Mouse (Mus musculus): ENCODE results near the gene Srp14. TPM values are rescaled to one million over a fixed set of nuclear protein-coding genes. Genes with fewer than 3 reads are reported as not detected.

Gene Srp14
- polyA plus RNA-seq, 1 experiment from 2014 or later = 312 TPM

DNA sequence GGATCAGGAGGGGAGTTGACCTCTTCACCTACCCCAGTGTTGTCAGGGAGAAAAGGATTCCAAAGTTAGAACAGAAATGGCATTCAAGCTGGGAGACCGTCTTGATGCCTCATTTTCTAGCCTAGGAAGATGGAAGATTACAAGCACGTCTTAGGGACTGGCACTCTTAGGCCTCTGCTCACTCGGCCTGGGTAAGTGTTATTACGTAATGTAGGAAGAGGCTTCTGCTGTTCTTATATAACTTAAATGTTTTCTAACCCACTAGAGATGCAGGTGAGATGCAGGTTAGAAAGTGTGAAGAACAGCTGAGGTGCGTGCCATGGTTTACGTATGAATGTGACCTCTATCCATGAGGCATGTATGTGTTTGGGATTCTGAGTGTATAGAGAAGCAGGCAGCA, 51.2 kb downstream of the Srp14 start:
- peaks cover 15% of the 10 kb centered on the region for H3K36me3 ChIP-seq (ENCODE audit: control insufficient read depth, insufficient read depth, low read length)
- ATAC-seq = no peak
- no peak overlapping the region for H3K4me3 ChIP-seq (ENCODE audit: low read depth, low read length)
- H3K4me1 ChIP-seq (ENCODE audit: control insufficient read depth, insufficient read depth, low read length) = no peaks in the 10 kb centered on the region
- WGBS = 82% methylated on average over 6 of the region's 6 CpGs
- no peak overlapping the region for H3K27ac ChIP-seq (ENCODE audit: low read length)
- no peaks in the 10 kb centered on the region for H3K27me3 ChIP-seq (ENCODE audit: control insufficient read depth, insufficient read depth, low read depth, low read length)
- H3K9ac ChIP-seq (ENCODE audit: low read depth, low read length) = no peak overlapping the region
- no peaks in the 10 kb centered on the region for H3K9me3 ChIP-seq (replicated peaks; ENCODE audit: control insufficient read depth, low read length, poor library complexity, severe bottlenecking)
- no peak overlapping the region for H3K4me2 ChIP-seq (ENCODE audit: low read length)

Other genes starting within 250 kb of the Srp14 start
- gene Fsip1, start 222.7 kb downstream of the Srp14 start, polyA plus RNA-seq (2015; fragmentation: Nextera tagmentation; extraction: Ambion mirVana) = 2.6 and 3.6 TPM in 2 replicates
- gene Gpr176, start 106.3 kb downstream of the Srp14 start, polyA plus RNA-seq (2015; fragmentation: Nextera tagmentation; extraction: Ambion mirVana) = 6.3 and 7.7 TPM in 2 replicates
- gene Eif2ak4, start 91.1 kb downstream of the Srp14 start, polyA plus RNA-seq (2015; fragmentation: Nextera tagmentation; extraction: Ambion mirVana) = 8.4 and 9.3 TPM in 2 replicates
- gene Bmf, start 70.0 kb upstream of the Srp14 start, polyA plus RNA-seq (2015; fragmentation: Nextera tagmentation; extraction: Ambion mirVana) = 1.2 and 2.0 TPM in 2 replicates
- 7.0 and 8.8 TPM in 2 replicates for gene Bub1b, start 118.5 kb upstream of the Srp14 start, polyA plus RNA-seq (2015; fragmentation: Nextera tagmentation; extraction: Ambion mirVana)
- gene Pak6, start 183.6 kb upstream of the Srp14 start, polyA plus RNA-seq (2015; fragmentation: Nextera tagmentation; extraction: Ambion mirVana) = 62.7 and 65.5 TPM in 2 replicates
- gene Ankrd63, start 224.3 kb upstream of the Srp14 start, polyA plus RNA-seq (2015; fragmentation: Nextera tagmentation; extraction: Ambion mirVana) = not detected in 2 replicates
- 0.44 and 0.50 TPM in 2 replicates for gene Plcb2, start 248.7 kb upstream of the Srp14 start, polyA plus RNA-seq (2015; fragmentation: Nextera tagmentation; extraction: Ambion mirVana)